ENCODE assay signal across 9 mouse cellular contexts in the genomic region with DNA sequence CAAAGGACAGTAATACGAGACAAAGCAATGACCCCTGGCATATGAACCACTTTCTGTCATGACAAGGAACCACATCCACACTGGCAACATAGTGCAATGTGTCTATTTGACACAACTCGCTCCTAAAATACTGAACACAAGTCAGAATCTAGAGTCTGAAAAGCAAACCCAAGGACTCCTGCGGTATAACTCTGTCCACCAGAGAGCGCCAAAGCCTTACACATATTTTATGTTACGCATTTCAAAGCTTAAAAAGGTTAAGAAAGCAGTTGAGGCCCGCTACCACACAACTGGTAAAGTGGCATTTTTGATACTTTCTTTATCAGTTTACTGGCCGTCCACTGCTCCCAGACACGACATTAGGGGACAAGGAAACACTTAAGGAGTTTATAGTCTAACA. TPM values are rescaled to one million over a fixed set of nuclear protein-coding genes. Genes with fewer than 3 reads are reported as not detected.
DNase-seq lines count a peak whose midpoint lies in the region; ATAC-seq and TF ChIP-seq lines count a peak whose summit lies in the region.
"Had no signal": no experiment of that assay in that cellular context is flagged by ENCODE, and none has a peak within 500 bp of the region (broad histone marks: within the 10 kb centered on the region; RNA-seq: fewer than 3 reads in every experiment).

No protein-coding gene starts in this region.

- POLR2A ChIA-PET in Patski (lab: Charles Lee) = no interaction called here

- H3K9ac ChIP-seq in hindbrain, embryonic 12.5 days = no peak overlapping the region

- no peak overlapping the region for H3K27ac ChIP-seq in hindbrain, embryonic 10.5 days
- no peak overlapping the region for H3K27ac ChIP-seq in hindbrain, embryonic 12.5 days
- H3K27ac ChIP-seq: macrophage had no signal

- H3K4me1 ChIP-seq in hindbrain, embryonic 10.5 days (replicated peaks) = peaks cover 12% of the 10 kb centered on the region
- H3K4me1 ChIP-seq in hindbrain, embryonic 12.5 days = peaks cover 4% of the 10 kb centered on the region; the same call in 1 of the 2 replicates

- H3K4me2 ChIP-seq in hindbrain, embryonic 12.5 days (replicated peaks) = no peak overlapping the region

- peak; percentile 73 for DNase-seq in hindbrain, embryonic 10.5 days (ENCODE audit: low spot score)
- no peak for DNase-seq in Patski (ENCODE audit: low read depth, low spot score)
- peak; percentile 73 for DNase-seq in embryo, embryonic 10 days (ENCODE audit: low spot score)
- DNase-seq in heart, postnatal 14 days = peak; percentile 77 to 86
- DNase-seq in layer of hippocampus, postnatal 14 days (ENCODE audit: low spot score in 2 of 2) = peak; percentile 79 to 87
- peak; percentile 55 for DNase-seq in telencephalon, adult 2 months (ENCODE audit: low read depth, low spot score)

- no peaks in the 10 kb centered on the region for H3K9me3 ChIP-seq in hindbrain, embryonic 10.5 days
- H3K9me3 ChIP-seq in hindbrain, embryonic 12.5 days (replicated peaks) = no peaks in the 10 kb centered on the region

- no peaks in the 10 kb centered on the region for H3K27me3 ChIP-seq in hindbrain, embryonic 10.5 days (ENCODE audit: insufficient read depth, poor library complexity, severe bottlenecking)
- H3K27me3 ChIP-seq in hindbrain, embryonic 12.5 days = no peaks in the 10 kb centered on the region
- no peaks in the 10 kb centered on the region for H3K27me3 ChIP-seq in Patski

- ATAC-seq in hindbrain, embryonic 12.5 days (ENCODE audit: low FRiP score) = no peak
- ATAC-seq in Patski = no peak
- ATAC-seq in megakaryocyte-erythroid progenitor cell, adult 5-6 weeks (replicated peaks; ENCODE audit: low FRiP score, low TSS enrichment, poor library complexity, severe bottlenecking) = peak; percentile 35; the same call in 1 of the 2 replicates

- intact Hi-C loops in heart, postnatal 14 days (cut with DNase I) = loop anchor here (1.0 to 10.0 kb wide), 5 partner anchors 88 to 464 kb away; a partner anchor contains a TSS

- 14% methylated on average over 8 of the region's 8 CpGs for WGBS in hindbrain, embryonic 10.5 days
- 13% methylated on average over 8 of the region's 8 CpGs for WGBS in hindbrain, embryonic 12.5 days

- in situ Hi-C loops in Patski (cut with MboI; ENCODE audit: low pct_unique_long_range_greater_than_20kb) = loop anchor here (5.0 to 10.0 kb wide), 4 partner anchors 87 to 462 kb away; no protein-coding TSS in a partner anchor

- no peaks in the 10 kb centered on the region for H3K36me3 ChIP-seq in hindbrain, embryonic 10.5 days
- H3K36me3 ChIP-seq in hindbrain, embryonic 12.5 days = no peaks in the 10 kb centered on the region

- H3K4me3 ChIP-seq in hindbrain, embryonic 10.5 days = no peak overlapping the region
- H3K4me3 ChIP-seq in hindbrain, embryonic 12.5 days = no peak overlapping the region

- TF ChIP-seq CTCF in Patski (IDR thresholded peaks at IDR 0.05) = peak; percentile 84

- CTCF ChIA-PET in Patski (lab: Charles Lee) = interaction anchor here (0.7 to 6.8 kb wide), 23 partner anchors 9 to 464 kb away, joined by 3 to 56 read pairs (median 4); a partner anchor contains a TSS

RNA-seq across cellular contexts. Expression of a gene that starts 10.6 kb away (rescaled TPM):
- 7.3 and 7.5 TPM in 2 replicates for polyA plus RNA-seq in hindbrain, embryonic 10.5 days (2016; fragmentation: Nextera tagmentation; extraction: Ambion mirVana)
- 12.1 and 13.3 TPM in 2 replicates for polyA plus RNA-seq in hindbrain, embryonic 12.5 days (2016; fragmentation: Nextera tagmentation; extraction: Ambion mirVana)
- polyA plus RNA-seq in Patski (2021) = 9.9 TPM
- total RNA-seq in heart, postnatal 14 days (2021) = 10 to 100 TPM in 1 of 2 experiments, 1 to 10 TPM in 1; 8.8 to 10.6 TPM
- 10 to 100 TPM; 80.1 to 81.4 TPM for total RNA-seq in layer of hippocampus, postnatal 14 days (2021)
- 13.2 and 16.6 TPM in 2 replicates for total RNA-seq in megakaryocyte-erythroid progenitor cell, adult 5-6 weeks (2014; fragmentation: Nextera tagmentation)
- total RNA-seq in megakaryocyte-erythroid progenitor cell, adult 5-6 weeks (2017) = 5.4 and 7.3 TPM in 2 replicates

Comparison
In these comparisons a context has a peak if more than half of its experiments do, and no peak if none do; other contexts are left out.
1. RNA of a gene that starts 10.6 kb away (total RNA-seq): 80.1 to 81.4 TPM in layer of hippocampus, postnatal 14 days; 5.4 to 16.6 TPM in megakaryocyte-erythroid progenitor cell, adult 5-6 weeks and 8.8 to 10.6 TPM in heart, postnatal 14 days; every median in the first group is over 4 times any median in the second.